Mouse (Mus musculus): Measurements from ENCODE around the gene Ap1b1.

The Ap1b1 gene

DNA sequence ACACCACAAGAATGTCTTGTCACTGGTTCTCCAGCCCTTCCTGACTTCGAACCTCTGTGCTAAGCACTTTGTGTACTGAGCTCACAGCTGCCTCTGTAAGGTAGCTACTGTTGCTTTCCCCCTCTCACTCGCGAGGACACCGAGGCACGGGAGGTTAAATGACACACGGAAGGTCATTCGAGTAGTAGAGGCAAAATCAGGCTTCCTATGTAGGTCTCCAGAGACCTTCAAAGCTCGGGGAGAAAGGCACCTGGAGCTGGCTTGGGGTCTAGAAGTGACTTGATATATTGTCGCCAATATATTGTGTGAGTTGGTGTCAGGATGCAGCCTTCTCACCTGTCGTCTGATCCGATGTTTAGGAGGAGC is 846 bp downstream of the Ap1b1 start:
- DNase-seq, result no peak

DNA sequence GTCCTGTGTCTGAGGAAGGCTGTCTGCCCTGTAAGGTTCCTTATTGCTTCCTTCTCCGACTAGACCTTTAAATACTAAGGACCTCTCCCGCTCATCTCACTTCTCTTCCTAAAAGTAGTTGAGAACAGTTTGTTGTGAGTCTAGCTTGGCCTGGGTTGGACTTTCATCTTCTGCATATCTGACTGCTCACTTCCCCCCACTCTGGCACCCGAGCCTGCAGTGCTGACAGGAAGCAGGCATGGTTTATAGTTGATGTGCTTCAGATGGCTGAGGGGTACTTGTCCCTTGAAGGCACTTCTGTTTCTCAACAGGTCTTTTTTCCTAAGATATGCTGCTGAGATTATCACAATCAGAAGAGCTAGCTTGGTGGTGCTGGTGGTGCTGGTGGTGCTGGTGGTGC is 2.6 kb downstream of the Ap1b1 start:
- DNase-seq, result no peak

DNA sequence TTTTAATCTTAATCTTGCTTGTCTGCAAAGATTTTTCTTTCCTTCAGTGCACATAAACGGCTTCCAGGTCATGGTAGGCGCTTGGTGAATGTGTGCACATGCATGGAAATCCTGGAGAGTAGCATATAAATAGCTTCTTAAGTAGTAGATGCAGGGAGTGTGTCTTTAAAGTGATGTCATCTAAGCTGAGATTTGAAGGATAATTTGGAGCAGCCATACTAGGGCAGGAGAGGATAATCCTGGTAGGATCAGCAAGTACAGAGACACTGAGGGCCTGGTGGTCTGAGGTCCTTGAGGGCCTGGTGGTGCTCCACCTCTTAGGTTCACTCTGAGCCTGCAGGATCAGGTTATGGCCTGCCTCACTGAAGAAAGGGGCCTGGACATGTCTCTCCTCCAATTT is 5.8 kb downstream of the Ap1b1 start:
- no peak for DNase-seq

DNA sequence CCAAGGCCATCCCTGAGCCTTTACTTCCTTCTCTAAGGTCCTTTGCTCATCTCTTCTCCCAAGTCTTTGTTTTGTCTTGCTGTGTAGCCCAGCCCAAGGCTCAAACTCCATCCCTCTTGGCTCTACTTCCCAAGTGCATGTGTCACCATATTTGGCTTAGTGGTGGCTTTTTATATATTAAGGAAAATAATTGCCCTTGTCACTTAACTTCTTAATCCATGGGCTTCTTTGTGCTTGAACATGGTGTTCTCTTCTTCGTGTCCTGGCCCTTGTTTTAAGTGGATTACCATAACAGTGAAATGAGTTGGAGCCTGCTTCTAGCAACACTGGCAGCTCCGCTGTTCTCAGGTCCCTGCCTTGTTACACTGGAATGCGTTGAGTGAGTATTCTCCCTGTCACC is 9.1 kb downstream of the Ap1b1 start:
- DNase-seq, result no peak

DNA sequence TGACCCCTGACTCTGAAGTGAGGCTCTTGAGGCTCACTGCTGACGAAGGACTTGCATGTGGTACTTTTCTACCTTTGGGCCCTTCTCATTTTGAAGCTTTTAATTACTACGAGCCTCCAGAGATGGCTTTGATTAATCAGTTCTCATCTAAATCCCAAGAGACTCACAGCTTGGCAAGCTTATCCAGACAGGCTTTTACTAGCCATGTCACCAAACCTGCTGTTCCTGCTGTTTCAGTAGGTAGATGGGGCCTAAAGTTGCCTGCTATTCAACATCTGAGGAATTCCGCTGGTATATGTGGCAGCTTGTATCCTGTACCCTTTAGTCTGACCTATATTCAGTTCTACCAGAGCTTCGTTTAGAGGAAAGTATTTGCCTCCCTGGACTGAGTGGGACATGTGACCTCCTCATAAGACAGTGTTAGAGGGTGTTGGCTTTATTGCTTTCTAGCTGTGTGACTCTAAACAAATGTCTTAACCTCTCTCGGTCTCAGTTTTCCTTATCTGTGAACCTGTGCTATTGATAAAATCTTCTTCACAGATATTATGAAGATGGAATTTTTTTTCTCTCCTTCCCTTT is 10.1 kb downstream of the Ap1b1 start:
- no peak for DNase-seq

DNA sequence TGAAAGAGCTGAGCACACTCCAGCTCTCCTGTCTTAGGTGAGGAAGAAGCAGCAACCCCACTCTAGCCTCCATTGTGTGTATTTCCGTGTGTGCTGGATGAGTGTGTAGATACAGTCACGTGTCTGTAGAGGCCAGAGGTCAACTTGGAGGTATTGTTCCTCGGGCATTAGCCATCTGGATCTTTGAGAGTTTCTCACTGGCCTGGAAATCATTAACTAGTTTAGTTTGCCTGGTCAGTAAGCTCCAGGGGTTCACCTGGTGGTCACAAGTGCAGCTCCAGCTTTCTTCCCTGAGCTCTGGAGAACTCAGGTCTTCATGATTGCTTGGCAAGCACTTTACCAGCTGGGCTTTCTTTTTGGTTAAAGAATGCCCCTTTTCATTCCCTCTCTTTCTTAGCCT is 11.7 kb downstream of the Ap1b1 start:
- no peak for DNase-seq

DNA sequence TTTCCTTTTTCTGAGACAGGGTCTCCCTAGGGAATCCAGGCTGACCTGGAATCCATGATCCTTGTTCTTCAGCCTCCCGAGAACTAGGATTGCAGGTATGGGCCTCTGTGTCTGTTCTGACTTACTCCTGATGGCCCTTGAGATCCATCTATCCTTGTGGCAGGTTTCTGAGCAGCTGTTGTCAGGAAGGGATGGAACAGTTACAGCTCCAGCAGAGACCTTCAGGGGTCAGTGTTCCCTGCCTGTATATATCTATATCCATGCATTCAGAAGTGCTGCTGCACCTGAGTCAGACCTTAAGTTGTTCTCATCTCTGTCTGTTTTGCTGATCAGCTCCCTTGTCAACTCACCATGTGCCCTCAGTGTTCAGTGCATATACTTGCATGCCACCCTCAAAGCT is 12.1 kb downstream of the Ap1b1 start:
- no peak for DNase-seq

DNA sequence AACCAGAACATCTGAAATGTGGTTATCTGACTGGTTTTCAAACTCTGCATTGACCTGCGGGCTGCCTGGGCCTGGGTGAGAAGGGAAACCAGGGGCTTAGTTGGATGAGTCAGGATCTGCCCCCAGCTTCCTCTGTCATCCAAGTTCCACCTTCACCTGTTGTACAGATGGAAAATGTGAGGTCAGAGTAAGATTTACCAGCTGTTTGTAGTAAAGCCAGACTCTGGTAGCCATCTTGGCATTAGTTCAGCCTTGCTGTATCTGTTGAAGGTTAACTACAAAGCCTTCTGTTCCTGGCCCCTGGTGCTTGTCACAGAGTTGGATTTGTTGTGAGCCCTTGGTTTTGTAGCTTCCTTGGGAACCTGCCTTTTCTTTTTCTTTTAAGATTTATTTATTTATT is 13.6 kb downstream of the Ap1b1 start:
- DNase-seq, result no peak

DNA sequence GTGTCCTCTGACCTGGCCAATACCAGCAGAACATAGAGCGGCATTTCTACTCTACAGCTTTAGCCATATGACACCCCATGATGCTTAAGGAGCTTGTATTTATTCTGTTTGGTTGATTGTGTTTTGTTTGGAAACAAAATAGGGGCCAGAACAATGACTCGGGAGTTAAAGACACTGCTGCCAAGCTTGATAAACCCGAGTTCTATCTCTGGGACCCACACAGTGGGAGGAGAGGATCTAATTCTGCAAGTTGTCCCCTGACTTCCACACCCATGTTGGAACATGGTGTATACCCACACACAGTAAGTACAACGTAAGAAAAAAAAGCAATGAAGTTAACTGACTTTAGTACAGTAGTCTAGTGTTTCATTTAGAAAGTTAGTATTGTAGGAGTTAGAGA is 16.2 kb downstream of the Ap1b1 start:
- DNase-seq, result peak; percentile 58

DNA sequence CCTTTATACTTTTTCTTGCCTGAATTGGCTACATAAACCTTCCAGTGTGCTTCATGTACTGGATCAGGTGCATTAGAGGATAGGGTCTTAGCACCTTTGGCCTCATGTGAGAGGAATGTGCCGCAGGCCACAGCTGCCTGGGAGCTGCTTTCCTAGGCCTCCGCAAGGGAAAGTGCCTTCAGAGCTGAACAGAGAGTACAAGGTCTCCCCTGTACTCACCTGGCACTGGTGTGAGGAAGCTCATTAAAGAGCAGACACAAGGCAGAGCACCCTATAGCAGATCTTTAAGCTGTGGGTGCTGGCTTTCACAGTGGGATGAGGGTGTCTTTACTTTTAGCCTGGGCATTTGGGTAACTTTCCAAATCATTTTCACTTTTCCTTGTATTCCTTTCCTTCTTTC is 18.9 kb downstream of the Ap1b1 start:
- no peak for DNase-seq

DNA sequence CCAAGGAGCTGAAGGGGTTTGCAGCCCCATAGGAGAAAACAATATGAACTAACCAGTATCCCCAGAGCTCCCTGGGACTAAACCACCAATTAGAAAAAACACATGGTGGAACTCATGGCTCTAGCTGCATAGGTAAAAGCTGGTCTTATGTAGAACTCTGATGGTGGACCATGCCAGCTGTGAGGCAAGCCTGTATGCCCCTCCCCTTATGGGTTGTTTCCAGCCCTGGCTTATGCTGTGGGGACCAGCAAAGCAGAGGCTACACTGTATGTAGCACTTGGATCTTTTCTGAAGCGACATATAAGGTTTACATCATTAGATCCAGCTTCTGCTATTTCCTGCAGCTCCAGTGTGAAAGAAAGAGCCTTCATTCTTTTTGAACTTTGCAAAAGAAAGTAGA is 20.6 kb downstream of the Ap1b1 start:
- no peak for DNase-seq

DNA sequence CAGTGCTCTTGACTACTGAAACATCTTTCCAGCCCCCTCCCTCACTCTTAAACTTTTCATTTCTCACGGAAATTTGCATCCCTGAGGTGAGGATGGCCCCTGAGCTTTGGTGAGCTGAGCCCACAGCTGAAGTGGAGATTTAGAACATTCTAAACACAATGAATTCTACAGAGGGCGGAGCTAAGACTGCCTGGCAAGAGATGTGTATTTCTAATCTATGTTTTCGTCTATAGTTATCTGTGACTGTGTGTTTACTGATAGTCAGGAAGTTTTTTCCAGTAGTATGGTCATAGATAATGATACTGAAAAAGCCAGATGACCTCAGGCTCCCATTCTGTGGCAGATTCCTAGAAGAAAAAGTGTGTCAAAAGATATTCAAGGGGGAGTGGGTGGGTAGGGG is 22.2 kb downstream of the Ap1b1 start:
- DNase-seq, result peak; percentile 38

DNA sequence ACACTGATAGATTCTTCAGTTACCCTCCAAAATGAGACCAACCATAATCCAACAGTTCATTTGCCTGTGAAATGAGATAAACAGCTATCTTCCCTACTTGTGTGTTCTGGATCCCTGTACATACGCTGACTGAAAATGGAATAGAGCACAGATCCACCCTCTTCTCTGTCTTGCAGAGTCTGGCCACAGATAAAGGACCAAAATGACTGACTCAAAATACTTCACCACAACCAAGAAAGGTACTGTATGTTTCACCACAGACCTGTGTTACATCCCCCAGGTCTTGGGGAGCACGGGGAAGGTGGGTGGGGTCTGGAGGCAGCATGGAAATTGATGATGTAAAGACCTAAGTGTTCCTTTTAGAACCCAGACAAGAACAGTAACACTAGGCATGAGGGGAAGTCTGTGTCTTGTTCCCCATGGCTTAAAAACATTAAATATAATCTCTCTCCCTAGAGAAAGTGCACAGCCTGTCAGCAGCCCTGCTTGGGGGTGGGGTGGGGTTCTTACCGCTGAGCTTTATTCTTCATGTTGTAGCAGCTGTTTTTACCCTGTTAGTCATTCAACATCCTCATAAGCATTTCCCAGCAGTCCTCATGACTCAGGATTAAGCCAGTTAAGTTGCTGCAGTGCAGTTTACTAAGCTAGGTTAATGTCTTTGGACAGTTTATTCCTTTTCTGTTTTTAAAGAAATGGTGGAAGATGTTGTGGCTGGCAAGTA is 22.9 kb downstream of the Ap1b1 start:
- DNase-seq, result peak; percentile 41

DNA sequence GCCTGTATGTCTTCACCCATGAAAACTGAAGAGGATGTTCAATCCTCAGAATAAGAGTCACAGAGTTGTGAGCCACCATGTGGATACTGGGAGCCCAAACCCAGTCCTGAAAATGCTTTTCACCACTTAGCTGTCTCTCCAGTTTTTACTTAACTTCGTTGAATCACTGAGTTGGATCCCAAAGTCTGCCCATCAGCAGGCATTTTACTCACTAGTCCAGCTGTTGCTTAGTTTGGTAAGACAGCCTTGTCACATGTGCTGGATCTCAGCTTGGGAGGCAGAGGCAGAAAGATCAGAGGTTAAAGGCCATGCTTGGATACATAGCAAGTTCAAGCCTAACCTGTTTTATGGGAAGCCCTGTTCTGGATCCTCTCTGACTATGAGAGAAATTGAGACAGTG is 23.6 kb downstream of the Ap1b1 start:
- no peak for DNase-seq

DNA sequence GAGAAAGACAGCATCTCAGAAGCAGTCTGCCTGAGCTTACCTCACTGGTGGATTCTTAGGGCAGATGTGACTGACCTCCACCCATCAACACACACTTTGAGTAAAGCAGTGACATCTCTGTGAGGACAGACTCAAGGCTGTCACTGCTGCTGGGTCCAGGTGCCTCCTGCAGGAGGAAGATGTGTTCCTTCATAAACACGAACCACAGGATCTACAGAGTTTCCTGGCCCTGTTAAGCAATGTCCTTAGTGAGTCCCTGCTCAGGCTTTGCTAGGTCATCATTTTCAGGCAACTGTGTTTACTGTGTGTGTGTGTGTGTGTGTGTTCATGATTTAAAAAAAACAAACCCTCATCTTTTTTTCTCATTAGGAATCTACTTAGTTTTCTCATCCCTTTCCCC is 24.9 kb downstream of the Ap1b1 start:
- DNase-seq, result no peak

DNA sequence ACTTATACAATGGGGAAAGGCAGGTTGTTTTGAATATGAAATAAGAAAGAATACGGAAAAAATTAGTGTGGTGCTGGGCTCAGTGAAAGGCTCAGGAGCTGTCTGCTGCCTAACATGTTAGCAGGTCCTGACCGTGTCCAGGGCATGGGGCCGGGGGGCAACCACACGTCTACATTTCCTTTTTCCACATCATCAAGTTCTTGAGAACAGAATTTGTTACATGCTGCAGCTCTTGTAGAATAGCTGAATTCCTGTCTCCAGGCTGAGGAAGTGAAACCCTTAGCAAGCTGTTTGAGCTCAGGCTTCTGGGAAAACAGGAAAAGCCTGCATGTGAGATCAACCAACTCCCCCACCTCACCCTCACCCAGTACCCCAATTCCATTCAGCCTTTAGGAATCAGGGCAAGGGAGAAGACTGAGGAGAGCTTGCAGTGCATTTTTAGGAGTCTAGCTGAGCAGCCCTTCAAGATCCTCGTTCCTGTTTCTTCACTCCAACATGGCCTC is 25.6 kb downstream of the Ap1b1 start:
- no peak for DNase-seq

DNA sequence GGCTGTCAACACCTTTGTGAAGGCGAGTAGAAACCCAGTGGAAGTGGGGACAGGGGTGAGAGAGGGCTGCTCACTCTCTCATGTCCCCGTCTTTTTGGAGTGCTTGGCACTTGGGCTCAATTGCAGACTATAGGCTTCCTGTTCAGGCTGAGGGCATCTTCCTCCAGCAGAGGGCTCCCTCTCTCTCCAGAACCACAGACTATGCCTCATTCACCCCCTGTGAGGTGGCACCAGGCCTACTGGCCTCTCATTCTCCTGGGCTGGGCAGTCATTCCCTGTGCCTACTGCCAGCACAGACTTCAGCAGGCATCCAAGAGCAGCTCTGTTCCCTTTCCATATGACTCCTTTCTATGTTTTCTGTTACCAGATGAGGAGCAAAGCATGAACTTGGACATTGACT is 29.1 kb downstream of the Ap1b1 start:
- peak; percentile 44 for DNase-seq

DNA sequence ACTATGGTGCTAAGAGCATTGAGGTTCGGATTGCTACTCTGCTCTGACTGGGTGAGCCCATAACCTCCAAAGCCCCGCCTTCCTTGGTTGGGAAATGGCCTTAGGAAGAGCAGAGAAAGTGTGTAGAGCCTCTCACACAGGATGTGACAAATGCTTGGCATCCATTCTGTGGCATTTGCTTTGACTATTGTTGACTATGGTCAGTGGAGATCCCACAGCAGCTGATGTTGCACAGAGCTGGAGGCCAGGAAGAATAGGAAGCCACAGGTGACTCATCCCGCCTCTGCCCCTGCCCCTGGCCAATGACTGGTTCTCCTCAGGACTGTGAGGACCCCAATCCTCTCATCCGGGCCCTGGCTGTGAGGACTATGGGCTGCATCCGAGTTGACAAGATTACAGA is 29.7 kb downstream of the Ap1b1 start:
- no peak for DNase-seq

DNA sequence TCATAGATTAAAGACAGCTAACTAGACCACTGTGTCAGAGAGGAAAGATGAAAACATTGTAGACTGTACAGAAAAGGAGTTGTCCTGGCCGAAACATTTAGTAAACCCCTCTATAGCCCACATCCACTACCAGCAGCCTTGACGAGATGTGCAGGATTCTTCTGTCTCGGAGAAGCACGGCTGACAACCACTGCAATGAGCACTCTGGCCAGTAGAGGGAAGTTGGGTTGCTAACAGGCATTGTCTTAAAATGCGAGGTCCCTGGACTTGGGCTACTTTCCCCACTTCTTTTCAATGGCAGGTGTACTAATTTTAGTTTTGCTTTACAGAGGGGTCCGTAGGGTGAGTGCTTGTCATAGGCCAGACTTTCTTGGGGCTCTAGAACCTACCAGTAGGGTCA is 30.9 kb downstream of the Ap1b1 start:
- no peak for DNase-seq

DNA sequence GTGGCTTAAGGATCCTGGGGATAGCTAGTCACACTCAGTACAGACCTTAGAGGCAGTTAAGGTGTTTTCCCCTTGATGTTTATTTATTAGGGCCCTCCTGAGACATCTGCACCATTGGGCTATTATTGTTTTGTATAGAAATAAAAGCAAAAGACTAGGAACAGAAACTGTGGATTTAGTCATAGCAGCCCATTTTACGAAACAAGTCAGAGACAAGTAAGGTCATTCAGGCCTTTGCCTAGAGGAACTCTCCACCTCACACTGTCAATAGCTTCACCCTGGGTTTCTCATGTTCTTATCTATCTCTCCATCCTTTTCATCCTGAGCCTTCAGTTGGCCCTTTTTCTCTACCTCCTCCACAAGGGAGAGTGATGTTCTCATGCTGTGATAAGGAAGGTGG is 38.5 kb downstream of the Ap1b1 start:
- no peak for DNase-seq

DNA sequence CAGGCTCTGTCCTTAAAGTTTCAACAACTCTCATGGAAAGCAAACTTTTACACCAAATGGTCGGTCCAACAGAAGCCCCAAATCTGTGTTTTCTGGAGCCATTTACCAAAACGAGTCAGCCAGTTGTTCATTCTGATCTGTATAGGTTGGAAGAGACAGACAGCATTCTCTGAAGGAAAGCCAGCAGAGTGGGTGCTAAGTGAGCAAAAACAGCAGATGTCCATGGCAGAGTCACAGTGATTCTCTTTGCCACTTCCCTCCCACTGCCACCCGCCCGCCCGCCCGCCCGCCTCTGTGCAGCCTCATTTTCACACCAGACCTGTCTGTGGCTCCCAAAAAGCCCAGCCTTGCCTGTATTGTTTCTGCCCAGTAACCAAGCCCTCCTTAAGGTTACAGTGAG is 41.6 kb downstream of the Ap1b1 start:
- no peak for DNase-seq

DNA sequence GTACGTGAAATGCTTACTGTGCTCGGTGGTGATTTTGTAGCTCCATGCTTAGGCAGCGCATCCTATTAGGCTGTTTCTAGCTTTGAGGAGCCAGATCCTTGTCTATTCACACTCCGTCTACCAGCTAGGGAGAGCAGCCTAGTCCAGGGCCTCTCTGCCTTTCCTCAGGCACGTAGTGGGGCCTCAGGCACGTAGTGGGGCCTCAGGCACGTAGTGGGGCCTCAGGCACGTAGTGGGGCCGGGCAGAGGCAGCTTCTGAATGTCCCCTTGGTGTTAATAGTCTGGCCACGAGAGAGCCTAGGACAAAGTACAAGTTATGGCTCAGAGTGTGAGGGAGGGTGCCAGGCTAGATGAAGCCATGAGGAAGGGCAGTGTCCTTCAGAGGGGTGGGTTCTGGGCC is 46.1 kb downstream of the Ap1b1 start:
- DNase-seq, result no peak

DNA sequence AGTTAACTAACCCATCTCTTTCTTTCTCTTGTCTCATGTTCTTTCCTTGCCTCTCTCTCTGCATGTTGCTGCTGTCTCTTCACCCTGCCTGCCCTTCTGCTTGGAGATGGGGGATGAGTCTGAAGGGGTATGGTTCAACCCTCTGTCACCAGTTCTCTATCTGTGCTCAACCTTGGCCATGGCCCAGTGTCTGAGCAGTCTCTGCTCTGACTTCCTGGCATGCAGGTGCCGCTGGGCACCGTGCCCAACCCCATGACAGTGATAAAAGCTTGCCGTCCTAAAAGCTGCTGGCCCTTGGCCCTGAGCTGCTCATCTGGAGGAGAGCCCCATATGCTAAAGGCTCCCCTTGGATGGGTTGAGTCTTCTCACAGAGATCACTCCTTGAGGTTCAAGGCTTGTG is 46.5 kb downstream of the Ap1b1 start:
- DNase-seq, result no peak

DNA sequence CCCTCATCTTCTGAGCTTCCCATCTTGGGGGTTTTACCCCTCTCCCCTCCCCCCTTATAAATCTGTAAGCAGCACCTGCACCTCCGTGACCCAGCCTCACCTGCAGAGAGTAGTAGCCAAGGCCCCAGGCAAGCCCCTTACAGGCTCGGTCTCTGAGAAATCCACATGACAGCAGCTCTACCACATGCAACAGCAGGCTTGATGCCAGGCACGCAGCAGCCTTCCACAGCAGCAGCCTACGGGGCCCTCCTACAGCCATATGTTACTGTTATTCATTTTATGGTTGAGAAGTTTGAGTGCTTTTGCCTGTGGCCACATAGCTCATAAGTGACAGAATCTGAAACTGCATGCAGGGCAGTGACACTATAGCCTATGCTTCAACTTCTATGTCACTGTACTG is 48.8 kb downstream of the Ap1b1 start:
- no peak for DNase-seq
